Mouse (Mus musculus) right cerebral cortex, postnatal 10 days (tissue): Measurements from ENCODE around the gene Klrc2.
"Not testable (repeated sequence)": the region's sequence is repeated elsewhere in the genome, so short reads cannot be mapped to it uniquely, and the experiment has no call there.

Source experiments
- DNase-seq, 2 experiments: peaks; one replicate each; pipeline ENCODE4 v3.0.0; 2021; ENCODE audit warnings: low spot score in 2 of 2

Klrc2 gene

DNA sequence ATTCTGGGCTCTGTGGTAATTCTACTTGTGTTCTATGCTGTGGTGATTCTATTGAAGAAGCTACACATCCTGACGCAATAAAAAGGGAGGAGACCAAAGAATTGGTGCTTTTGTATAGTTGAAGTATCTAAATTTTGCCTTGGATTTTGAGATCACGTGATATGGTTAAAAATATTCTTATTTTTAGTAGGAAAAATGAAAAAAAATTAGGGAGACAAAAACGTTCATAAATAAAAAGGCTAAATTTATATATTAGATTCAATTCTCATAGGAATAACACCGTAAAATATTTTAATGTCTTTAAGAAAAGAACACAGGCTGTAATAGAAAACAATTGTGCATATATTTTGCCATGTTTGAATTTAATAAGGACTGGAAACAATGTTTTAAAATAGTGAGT, at the start of gene Klrc2:
TSS of gene Klrc2 (minus strand) at position 101 of the 400 bp plus-strand sequence.
- not testable (repeated sequence) for DNase-seq

DNA sequence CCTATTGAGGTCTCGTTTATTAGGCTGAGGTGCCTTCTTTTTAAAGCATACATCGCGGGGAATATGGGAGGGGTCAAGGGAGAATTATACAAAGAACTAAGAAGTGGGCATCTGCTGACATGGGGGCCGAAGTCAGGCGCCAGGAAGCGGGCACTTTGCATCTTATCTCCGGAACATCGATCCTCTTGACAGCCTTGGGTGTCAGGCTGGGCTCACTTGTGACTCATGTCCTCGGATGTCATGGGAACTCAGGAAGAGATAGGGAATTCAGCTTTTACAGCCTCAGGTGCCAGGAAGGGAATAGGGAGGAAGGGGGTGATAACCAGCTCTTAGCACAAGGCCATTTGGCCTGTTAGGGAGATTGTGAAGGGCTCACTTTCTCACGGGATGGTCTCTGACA, 30.9 kb upstream of the Klrc2 start:
- DNase-seq = not testable (repeated sequence)

DNA sequence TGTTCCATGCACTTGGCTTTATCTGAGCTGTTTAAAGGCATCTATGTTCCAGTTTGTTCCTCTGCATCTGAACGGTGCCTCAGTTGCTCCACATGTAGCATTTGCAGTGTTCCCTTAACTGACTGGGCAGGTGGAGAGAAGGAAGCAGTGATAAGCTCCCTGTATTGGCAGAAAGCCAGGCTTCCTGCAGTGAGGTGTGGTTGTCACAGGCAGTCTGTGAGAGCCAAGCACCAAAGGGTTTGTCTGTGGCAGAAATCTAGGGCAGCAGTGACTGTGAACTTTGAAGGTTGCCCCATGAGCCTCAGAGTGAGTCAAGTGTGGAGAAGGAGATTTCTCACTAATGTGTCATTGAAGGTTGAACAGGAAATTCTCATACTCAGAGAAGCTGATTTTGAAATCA, 19.9 kb upstream of the Klrc2 start:
- DNase-seq = no peak

DNA sequence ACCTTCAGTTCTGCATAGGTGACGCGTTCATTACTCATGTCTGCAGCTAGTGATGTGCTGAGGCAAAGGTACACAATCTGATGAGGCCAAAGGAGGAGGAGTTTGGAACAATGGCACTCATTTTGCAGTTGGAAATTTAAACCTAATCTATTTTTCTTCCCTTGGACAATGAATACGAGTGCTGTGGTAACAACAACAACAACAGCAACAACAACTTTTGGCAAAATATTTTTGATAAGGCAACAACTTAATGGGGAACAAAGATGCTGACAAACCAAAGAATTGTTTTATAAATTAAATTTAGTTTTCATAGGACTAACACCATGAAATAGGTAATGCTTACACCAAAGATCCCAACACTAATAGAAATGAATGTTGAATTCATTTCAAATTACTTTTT, 18.4 kb upstream of the Klrc2 start, which contains the start of gene Klrc1:
TSS of gene Klrc1 (minus strand) at position 101 of the 400 bp plus-strand sequence.
- no peak for DNase-seq

DNA sequence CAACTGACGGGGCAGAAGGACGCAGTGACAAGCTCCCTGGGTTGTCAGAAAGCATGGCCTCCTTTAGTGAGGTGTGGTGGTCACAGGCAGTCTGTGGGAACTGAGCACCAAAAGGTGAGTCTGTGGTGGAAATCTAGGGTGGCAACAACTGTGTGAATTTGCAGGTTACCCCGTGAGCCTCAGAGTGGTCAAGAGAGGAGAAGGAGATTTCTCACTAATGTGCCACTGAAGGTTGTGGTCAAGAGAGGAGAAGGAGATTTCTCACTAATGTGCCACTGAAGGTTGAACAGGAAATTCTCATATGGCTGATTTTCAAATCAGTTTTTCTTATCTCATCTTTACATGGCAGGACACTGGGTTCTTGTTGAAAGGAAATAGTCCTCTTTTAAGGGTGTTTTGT, 812 bp upstream of the Klrc2 start:
- DNase-seq = not testable (repeated sequence)

DNA sequence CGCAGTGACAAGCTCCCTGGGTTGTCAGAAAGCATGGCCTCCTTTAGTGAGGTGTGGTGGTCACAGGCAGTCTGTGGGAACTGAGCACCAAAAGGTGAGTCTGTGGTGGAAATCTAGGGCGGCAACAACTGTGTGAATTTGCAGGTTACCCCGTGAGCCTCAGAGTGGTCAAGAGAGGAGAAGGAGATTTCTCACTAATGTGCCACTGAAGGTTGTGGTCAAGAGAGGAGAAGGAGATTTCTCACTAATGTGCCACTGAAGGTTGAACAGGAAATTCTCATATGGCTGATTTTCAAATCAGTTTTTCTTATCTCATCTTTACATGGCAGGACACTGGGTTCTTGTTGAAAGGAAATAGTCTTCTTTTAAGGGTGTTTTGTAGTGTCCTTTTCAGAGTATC, 16.4 kb downstream of the Klrc2 start:
- not testable (repeated sequence) for DNase-seq

DNA sequence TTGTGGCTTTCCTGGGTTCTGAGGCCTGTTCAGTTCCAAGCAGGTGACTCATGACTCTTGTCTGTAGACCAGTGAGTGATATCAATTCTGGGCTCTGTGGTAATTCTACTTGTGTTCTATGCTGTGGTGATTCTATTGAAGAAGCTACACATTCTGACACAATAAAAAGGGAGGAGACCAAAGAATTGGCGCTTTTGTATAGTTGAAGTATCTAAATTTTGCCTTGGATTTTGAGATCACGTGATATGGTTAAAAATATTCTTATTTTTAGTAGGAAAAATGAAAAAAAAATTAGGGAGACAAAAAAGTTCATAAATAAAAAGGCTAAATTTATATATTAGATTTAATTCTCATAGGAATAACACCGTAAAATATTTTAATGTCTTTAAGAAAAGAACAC, 17.3 kb downstream of the Klrc2 start, which contains the start of gene Klrc3:
TSS of gene Klrc3 (minus strand) at position 101 of the 400 bp plus-strand sequence.
- DNase-seq = not testable (repeated sequence)

DNA sequence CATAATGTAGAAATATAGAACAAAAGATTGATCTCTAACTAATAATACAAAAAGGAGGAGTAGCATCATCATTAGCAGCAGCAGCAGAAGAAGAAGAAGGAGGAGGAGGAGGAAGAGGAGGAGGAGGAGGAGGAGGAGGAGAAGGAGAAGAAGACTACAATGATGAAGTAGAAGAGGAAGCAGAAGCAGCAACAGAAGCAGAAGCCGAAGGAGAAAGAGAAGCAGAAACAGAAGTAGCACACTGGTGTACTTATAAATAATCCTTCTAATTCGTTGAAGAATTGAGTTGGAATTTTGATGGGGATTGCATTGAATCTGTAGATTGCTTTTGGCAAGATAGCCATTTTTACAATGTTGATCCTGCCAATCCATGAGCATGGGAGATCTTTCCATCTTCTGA, 29.4 kb downstream of the Klrc2 start:
- not testable (repeated sequence) for DNase-seq

DNA sequence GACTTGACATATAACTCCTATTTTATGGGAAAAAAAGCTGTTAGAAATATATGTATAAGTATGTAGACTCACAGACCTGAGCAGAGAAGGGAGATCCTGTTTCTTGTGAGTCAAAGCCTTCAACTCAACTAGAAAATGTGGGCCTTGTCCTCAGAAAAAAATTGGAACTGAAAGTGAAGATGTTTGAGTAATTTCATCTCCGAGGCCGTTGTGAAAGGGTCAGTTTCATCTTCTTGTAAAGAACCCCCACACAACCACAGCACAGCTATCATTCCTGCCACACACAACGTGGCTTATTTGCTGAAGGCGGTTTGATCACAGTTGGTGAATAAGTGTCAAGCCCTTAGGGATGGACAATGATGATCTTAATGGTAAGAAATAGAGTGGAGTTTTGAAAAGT, 36.8 kb downstream of the Klrc2 start, which contains the start of gene Klrk1:
TSS of gene Klrk1 (minus strand) at position 130 of the 400 bp plus-strand sequence.
- DNase-seq = no peak

DNA sequence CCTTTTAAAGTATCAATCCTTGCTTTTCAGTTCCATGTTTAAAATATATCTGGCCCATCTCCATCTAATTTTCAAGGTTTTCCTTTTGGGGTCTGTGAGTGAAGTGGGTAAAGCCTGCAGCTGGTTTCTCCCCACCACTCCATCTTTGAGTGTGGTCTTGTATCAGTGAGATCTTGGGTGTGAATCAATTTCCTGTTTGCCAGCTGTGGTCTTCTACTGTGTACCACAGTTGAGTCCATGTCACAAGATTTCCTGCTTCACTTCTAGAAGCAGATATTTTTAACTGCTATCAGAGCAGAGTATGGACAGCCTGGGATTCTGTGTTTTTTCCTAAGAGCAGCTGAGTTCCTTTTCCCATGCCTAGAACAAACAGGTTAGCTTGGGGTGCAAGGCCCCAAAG, 52.1 kb downstream of the Klrc2 start:
- DNase-seq = no peak
